Mouse (Mus musculus) limb, embryonic 14.5 days (tissue): Measurements from ENCODE around the gene Slc2a13. TPM values are rescaled to one million over a fixed set of nuclear protein-coding genes. Genes with fewer than 3 reads are reported as not detected.

Source experiments
- ATAC-seq: fragments of 200-750 bp; cut with Nextera tagmentation; 2 replicates; pipeline ENCODE4 v1.8.0; 2017; ENCODE audit warnings: low read depth, moderate number of reproducible peaks, moderate TSS enrichment; ENCODE audit not compliant: low FRiP score
- DNase-seq: peaks from one replicate; pipeline ENCODE4 v3.0.0-alpha.2; 2015; ENCODE audit warnings: low spot score
- H3K27ac ChIP-seq: fragments of 300-500 bp; sonication (generic); replicated peaks from 2 replicates; pipeline ENCODE4 v1.5.1; 2014; ENCODE audit warnings: low read depth, mild to moderate bottlenecking, low read length, moderate library complexity, mixed read lengths
- H3K27me3 ChIP-seq: fragments of 300-500 bp; sonication (generic); 2 replicates; pipeline ENCODE4 v1.6.1; 2014; ENCODE audit warnings: low read length, mixed read lengths; ENCODE audit not compliant: control insufficient read depth, insufficient read depth
- H3K36me3 ChIP-seq: fragments of 300-500 bp; sonication (generic); 2 replicates; pipeline ENCODE4 v1.6.1; 2014; ENCODE audit warnings: mild to moderate bottlenecking, low read length, moderate library complexity, mixed read lengths; ENCODE audit not compliant: control insufficient read depth, insufficient read depth
- H3K4me1 ChIP-seq: fragments of 300-500 bp; sonication (generic); 2 replicates; pipeline ENCODE4 v1.6.1; 2014; ENCODE audit warnings: antibody characterized with exemption, low read length, mixed read lengths; ENCODE audit not compliant: control insufficient read depth, insufficient read depth
- H3K4me2 ChIP-seq: fragments of 300-500 bp; sonication (generic); replicated peaks from 2 replicates; pipeline ENCODE4 v1.6.1; 2014; ENCODE audit warnings: low read depth, mild to moderate bottlenecking, low read length, moderate library complexity; ENCODE audit not compliant: severe bottlenecking
- H3K4me3 ChIP-seq: fragments of 300-500 bp; sonication (generic); replicated peaks from 2 replicates; pipeline ENCODE4 v1.5.1; 2014; ENCODE audit warnings: low read length
- H3K9ac ChIP-seq: fragments of 300-500 bp; sonication (generic); 2 replicates; pipeline ENCODE4 v1.6.1; 2014; ENCODE audit warnings: mild to moderate bottlenecking, low read depth, low read length, moderate library complexity; ENCODE audit not compliant: severe bottlenecking
- H3K9me3 ChIP-seq: fragments of 300-500 bp; sonication (generic); 2 replicates; pipeline ENCODE4 v1.6.1; 2016; ENCODE audit warnings: low read length; ENCODE audit not compliant: control insufficient read depth
- POLR2A ChIP-seq: fragments of 200-500 bp; IDR thresholded peaks from 2 replicates; pipeline ENCODE4 v1.8.0; 2012; ENCODE audit warnings: inconsistent platforms, mild to moderate bottlenecking, moderate library complexity, borderline replicate concordance; ENCODE audit not compliant: insufficient read depth, insufficient read length; ENCODE audit errors: extremely low read depth
- WGBS: fragments of 180-500 bp; shearing (Covaris S2); extraction: QIAGEN DNeasy Blood & Tissue Kit; methylation state at CpG from one replicate; pipeline ENCODE4 v1.1.7; 2014; 5-methylcytosine and 5-hydroxymethylcytosine counted together
- polyA plus RNA-seq, 2 experiments: library from polyadenylated mRNA; depleted of rRNA in 1 of 2; stranded (reverse) in 1 of 2; unstranded in 1 of 2; fragments of >200 nt; fragmentation: Nextera tagmentation in 1 of 2; extraction: Ambion mirVana in 1 of 2; gene quantifications; 2 replicates each; pipeline versions ENCODE4 v1.2.1 to v1.2.3; 2012 to 2014

Gene Slc2a13
- polyA plus RNA-seq, 2 experiments, result 2.7 to 3.5 TPM

GRCm38 (mm10) chr15:91240683-91241335 lies 332.3 kb downstream of the Slc2a13 start:
- no peak overlapping the region for H3K4me3 ChIP-seq
- no peaks in the 10 kb centered on the region for H3K36me3 ChIP-seq
- no peak overlapping the region for H3K9ac ChIP-seq
- H3K27ac ChIP-seq, result no peak overlapping the region
- TF ChIP-seq POLR2A, result no peak
- no peaks in the 10 kb centered on the region for H3K9me3 ChIP-seq
- H3K4me1 ChIP-seq, result no peaks in the 10 kb centered on the region
- ATAC-seq, result no peak
- H3K27me3 ChIP-seq, result no peaks in the 10 kb centered on the region
- no peak for DNase-seq
- no peak overlapping the region for H3K4me2 ChIP-seq
- WGBS, result 88% methylated on average over 3 of the region's 3 CpGs

- Histone ChIP-seq H3K36me3 (no peaks in the 10 kb centered on the region), H3K4me1 (no peaks in the 10 kb centered on the region), H3K4me2 (no peak overlapping the region), H3K27me3 (no peaks in the 10 kb centered on the region), H3K4me3 (no peak overlapping the region), H3K9me3 (no peaks in the 10 kb centered on the region), H3K27ac (no peak overlapping the region), H3K9ac (no peak overlapping the region)
- TF ChIP-seq POLR2A, result no peak
- 81% methylated on average over 5 of the region's 5 CpGs for WGBS
- DNase-seq, result no peak
- ATAC-seq, result no peak
Observed at GRCm38 (mm10) chr15:91237294-91237693, 335.8 kb downstream of the Slc2a13 start.

Other genes starting within 250 kb of the Slc2a13 start
- 4.5 and 5.7 TPM in 2 replicates for gene Lrrk2, start 99.9 kb upstream of the Slc2a13 start, polyA plus RNA-seq (2012; rRNA removed)
- gene Lrrk2, start 99.9 kb upstream of the Slc2a13 start, polyA plus RNA-seq (2014; fragmentation: Nextera tagmentation; extraction: Ambion mirVana), result 7.6 and 8.5 TPM in 2 replicates